Mouse (Mus musculus): ENCODE measurements around the gene AI837181. TPM values are rescaled to one million over a fixed set of nuclear protein-coding genes. Genes with fewer than 3 reads are reported as not detected.
A peak's percentile ranks its signal among the peaks of the same experiment; 100 is the strongest.
"Not testable (repeated sequence)": the region's sequence is repeated elsewhere in the genome, so short reads cannot be mapped to it uniquely, and the experiment has no call there.

AI837181 gene
- polyA plus RNA-seq, 1 experiment from 2014 or later, result 59.0 TPM

- no peak for ATAC-seq (replicated peaks; ENCODE audit: low FRiP score)
- 71% methylated on average over 8 of the region's 8 CpGs for WGBS
- Histone ChIP-seq H3K4me3 (replicated peaks) (no peak within 1 kb of the TSS), H3K9me3 (replicated peaks) (no peaks in the 10 kb centered on the region), H3K4me1 (peaks cover 4% of the 10 kb centered on the region), H3K36me3 (no peaks in the 10 kb centered on the region), H3K9ac (no peak within 1 kb of the TSS), H3K27ac (no peak within 1 kb of the TSS), H3K27me3 (no peaks in the 10 kb centered on the region), H3K4me2 (no peak within 1 kb of the TSS)
Observed at GRCm38 (mm10) chr19:5402293-5402692, 22.7 kb upstream of the AI837181 start, which contains the start of gene Tsga10ip. TSS of gene Tsga10ip (minus strand) at chr19:5402526.

- 28% methylated on average over 7 of the region's 7 CpGs for WGBS
- Histone ChIP-seq H3K4me2 (peak overlapping the region; percentile 64), H3K27ac (peak overlapping the region; percentile 66; the same call in 1 of the 2 replicates)
Observed at GRCm38 (mm10) chr19:5405924-5406323, 19.0 kb upstream of the AI837181 start.

GRCm38 (mm10) chr19:5406531-5407126 is 18.3 kb upstream of the AI837181 start:
- H3K36me3 ChIP-seq; H3K9me3 ChIP-seq (replicated peaks); H3K27me3 ChIP-seq: not testable (repeated sequence)
- H3K4me2 ChIP-seq, result peak overlapping the region; percentile 66
- peak overlapping the region; percentile 56 for H3K9ac ChIP-seq
- peak overlapping the region; percentile 55 for H3K4me3 ChIP-seq (replicated peaks)
- peak; percentile 79 for ATAC-seq (replicated peaks; ENCODE audit: low FRiP score)
- H3K4me1 ChIP-seq, result peaks cover 16% of the 10 kb centered on the region
- 10% methylated on average over 21 of the region's 25 CpGs for WGBS
- peak overlapping the region; percentile 93 for H3K27ac ChIP-seq

More at GRCm38 (mm10) chr19:5405924-5406323, 19.0 kb upstream of the AI837181 start:
- H3K4me3 ChIP-seq (replicated peaks), result peak overlapping the region; percentile 40
- peaks cover 16% of the 10 kb centered on the region for H3K4me1 ChIP-seq
- peak overlapping the region; percentile 50 for H3K9ac ChIP-seq
- H3K9me3 ChIP-seq (replicated peaks), result no peaks in the 10 kb centered on the region
- no peaks in the 10 kb centered on the region for H3K27me3 ChIP-seq
- H3K36me3 ChIP-seq, result peaks cover 9% of the 10 kb centered on the region; the same call in 1 of the 2 replicates
- ATAC-seq (replicated peaks; ENCODE audit: low FRiP score), result no peak

- Histone ChIP-seq H3K27ac (peak overlapping the region; percentile 93), H3K27me3 (no peaks in the 10 kb centered on the region), H3K36me3 (peaks cover 9% of the 10 kb centered on the region; the same call in 1 of the 2 replicates), H3K9ac (peak overlapping the region; percentile 56), H3K4me2 (peak overlapping the region; percentile 66), H3K9me3 (replicated peaks) (no peaks in the 10 kb centered on the region), H3K4me1 (peaks cover 16% of the 10 kb centered on the region), H3K4me3 (replicated peaks) (peak overlapping the region; percentile 55)
- ATAC-seq (replicated peaks; ENCODE audit: low FRiP score), result peak; percentile 73
- 20% methylated on average over 7 of the region's 7 CpGs for WGBS
Observed at GRCm38 (mm10) chr19:5407133-5407532, 17.8 kb upstream of the AI837181 start.

- Histone ChIP-seq H3K27ac (0 out of 2 replicates have a peak overlapping the region, but pooled peaks have one; percentile 25), H3K9me3 (replicated peaks) (no peaks in the 10 kb centered on the region), H3K4me3 (replicated peaks) (no peak overlapping the region), H3K4me1 (peaks cover 16% of the 10 kb centered on the region), H3K36me3 (peaks cover 9% of the 10 kb centered on the region; the same call in 1 of the 2 replicates), H3K4me2 (peak overlapping the region; percentile 66), H3K9ac (no peak overlapping the region), H3K27me3 (no peaks in the 10 kb centered on the region)
- WGBS, result 85% methylated on average over 13 of the region's 13 CpGs
- ATAC-seq (replicated peaks; ENCODE audit: low FRiP score), result no peak
Observed at GRCm38 (mm10) chr19:5408057-5409001, 16.6 kb upstream of the AI837181 start.

GRCm38 (mm10) chr19:5409068-5409467 is 15.9 kb upstream of the AI837181 start:
- WGBS, result 69% methylated on average over 5 of the region's 5 CpGs
- no peaks in the 10 kb centered on the region for H3K9me3 ChIP-seq (replicated peaks)
- no peak overlapping the region for H3K27ac ChIP-seq
- H3K27me3 ChIP-seq, result no peaks in the 10 kb centered on the region
- ATAC-seq (replicated peaks; ENCODE audit: low FRiP score), result no peak
- H3K9ac ChIP-seq, result no peak overlapping the region
- H3K4me2 ChIP-seq, result no peak overlapping the region
- H3K36me3 ChIP-seq, result peaks cover 9% of the 10 kb centered on the region; the same call in 1 of the 2 replicates
- peaks cover 16% of the 10 kb centered on the region for H3K4me1 ChIP-seq
- H3K4me3 ChIP-seq (replicated peaks), result no peak overlapping the region

- ATAC-seq (replicated peaks; ENCODE audit: low FRiP score), result no peak
- H3K36me3 ChIP-seq, result peaks cover 9% of the 10 kb centered on the region; the same call in 1 of the 2 replicates
Observed at GRCm38 (mm10) chr19:5410641-5411040, 14.3 kb upstream of the AI837181 start.

GRCm38 (mm10) chr19:5411961-5412360 is 13.0 kb upstream of the AI837181 start:
- H3K27ac ChIP-seq, result no peak overlapping the region
- ATAC-seq (replicated peaks; ENCODE audit: low FRiP score), result no peak
- H3K27me3 ChIP-seq, result no peaks in the 10 kb centered on the region
- H3K36me3 ChIP-seq, result peaks cover 9% of the 10 kb centered on the region; the same call in 1 of the 2 replicates
- no peak overlapping the region for H3K4me3 ChIP-seq (replicated peaks)
- no peak overlapping the region for H3K4me2 ChIP-seq
- H3K4me1 ChIP-seq, result peaks cover 12% of the 10 kb centered on the region
- 54% methylated on average over 5 of the region's 5 CpGs for WGBS
- no peaks in the 10 kb centered on the region for H3K9me3 ChIP-seq (replicated peaks)
- no peak overlapping the region for H3K9ac ChIP-seq

More at GRCm38 (mm10) chr19:5410641-5411040, 14.3 kb upstream of the AI837181 start:
- Histone ChIP-seq H3K4me1 (peaks cover 16% of the 10 kb centered on the region), H3K4me2 (no peak overlapping the region), H3K9ac (no peak overlapping the region), H3K9me3 (replicated peaks) (no peaks in the 10 kb centered on the region), H3K4me3 (replicated peaks) (no peak overlapping the region), H3K27me3 (no peaks in the 10 kb centered on the region), H3K27ac (no peak overlapping the region)
- WGBS, result 83% methylated on average over 5 of the region's 5 CpGs

GRCm38 (mm10) chr19:5413840-5414239 is 11.1 kb upstream of the AI837181 start:
- H3K36me3 ChIP-seq, result peaks cover 18% of the 10 kb centered on the region
- no peak overlapping the region for H3K4me2 ChIP-seq
- no peak for ATAC-seq (replicated peaks; ENCODE audit: low FRiP score)
- no peaks in the 10 kb centered on the region for H3K9me3 ChIP-seq (replicated peaks)
- H3K4me1 ChIP-seq, result 0 out of 2 replicates have a peak, but pooled peaks cover 2% of the 10 kb centered on the region
- no peak overlapping the region for H3K9ac ChIP-seq
- no peaks in the 10 kb centered on the region for H3K27me3 ChIP-seq
- 77% methylated on average over 4 of the region's 4 CpGs for WGBS
- no peak overlapping the region for H3K4me3 ChIP-seq (replicated peaks)
- H3K27ac ChIP-seq, result no peak overlapping the region

GRCm38 (mm10) chr19:5414534-5414957 is 10.4 kb upstream of the AI837181 start:
- Histone ChIP-seq H3K4me2 (no peak overlapping the region), H3K9ac (no peak overlapping the region), H3K27me3 (no peaks in the 10 kb centered on the region), H3K27ac (no peak overlapping the region), H3K4me1 (no peaks in the 10 kb centered on the region), H3K4me3 (replicated peaks) (no peak overlapping the region), H3K9me3 (replicated peaks) (no peaks in the 10 kb centered on the region), H3K36me3 (peaks cover 19% of the 10 kb centered on the region)
- no peak for ATAC-seq (replicated peaks; ENCODE audit: low FRiP score)
- 72% methylated on average over 2 of the region's 2 CpGs for WGBS

GRCm38 (mm10) chr19:5418750-5419466 is 6.0 kb upstream of the AI837181 start:
- 89% methylated on average over 8 of the region's 8 CpGs for WGBS
- Histone ChIP-seq H3K27ac (no peak overlapping the region), H3K4me2 (no peak overlapping the region), H3K9ac (no peak overlapping the region), H3K4me1 (peaks cover 12% of the 10 kb centered on the region), H3K4me3 (replicated peaks) (no peak overlapping the region), H3K9me3 (replicated peaks) (no peaks in the 10 kb centered on the region), H3K36me3 (peaks cover 53% of the 10 kb centered on the region), H3K27me3 (no peaks in the 10 kb centered on the region)
- ATAC-seq (replicated peaks; ENCODE audit: low FRiP score), result no peak
